Mouse (Mus musculus) small intestine, adult 2 months (tissue): ENCODE data around the gene Lrch1.

ENCODE experiments used
- CTCF ChIP-seq: fragments of 200-500 bp; IDR thresholded peaks from 2 replicates; pipeline ENCODE4 v1.5.1; 2012; ENCODE audit warnings: low read depth, mild to moderate bottlenecking, control low read depth, inconsistent platforms, low read length, moderate library complexity, mixed read lengths; ENCODE audit not compliant: insufficient replicate concordance, insufficient read length; ENCODE audit errors: extremely low read depth
- POLR2A ChIP-seq: fragments of 200-500 bp; IDR thresholded peaks from 2 replicates; pipeline ENCODE4 v1.6.1; 2012; ENCODE audit warnings: low read depth, mild to moderate bottlenecking, control low read depth, inconsistent platforms, low read length, moderate library complexity

GRCm38 (mm10) chr14:74877287-74877686 is 70.4 kb downstream of the Lrch1 start:
- TF ChIP-seq CTCF (no peak), POLR2A (no peak)
